Mouse (Mus musculus) heart, postnatal 36 days (tissue): Measurements from ENCODE around the gene Dusp2. TPM values are rescaled to one million over a fixed set of nuclear protein-coding genes. Genes with fewer than 3 reads are reported as not detected.
A peak's percentile ranks its signal among the peaks of the same experiment; 100 is the strongest.

ENCODE experiments used
- DNase-seq, 2 experiments: peaks; one replicate each; pipeline ENCODE4 v3.0.0; 2021 to 2022
- intact Hi-C: fragments of 180-260 bp; cut with DNase I; formaldehyde crosslinking; loops from one replicate; pipeline ENCODE4 v1.15.1; 2025
- total RNA-seq, 2 experiments: library from RNA; stranded (reverse); gene quantifications; 2 replicates each; pipeline ENCODE4 v1.2.3; 2021

Gene Dusp2
- total RNA-seq, 2 experiments from 2014 or later: 0.36 to 0.38 TPM

DNA sequence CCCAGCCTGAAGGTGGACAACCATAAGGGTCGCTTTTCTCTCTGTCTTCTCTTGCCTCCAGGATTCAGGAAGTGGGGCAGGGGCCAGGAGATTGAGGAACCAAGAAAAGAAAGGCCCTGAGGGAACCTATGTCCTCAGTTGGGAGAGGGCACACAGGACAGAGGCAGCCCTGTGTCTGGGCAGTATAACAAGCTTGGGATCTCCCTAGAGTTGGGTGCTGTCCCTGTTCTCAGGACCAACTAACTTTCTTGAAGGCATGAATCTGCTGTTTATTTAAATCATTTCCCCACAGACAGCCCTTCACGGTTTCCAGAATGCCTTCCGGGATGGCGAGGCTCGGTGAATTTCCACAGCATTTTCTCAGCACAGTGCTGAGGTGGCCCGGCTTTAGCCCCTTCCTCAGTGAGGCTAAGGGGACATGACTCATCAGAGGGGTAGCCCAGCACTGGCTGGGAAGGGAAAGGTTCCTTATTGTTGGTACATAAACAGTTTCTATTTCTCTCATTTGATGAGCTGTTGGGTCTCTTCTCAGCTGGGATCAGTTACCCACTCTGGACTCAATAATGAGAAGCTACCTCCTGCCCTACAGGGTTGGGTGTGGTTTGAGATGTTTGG is 13.2 kb upstream of the Dusp2 start:
- intact Hi-C loops: no loop called here
- DNase-seq: no peak

DNA sequence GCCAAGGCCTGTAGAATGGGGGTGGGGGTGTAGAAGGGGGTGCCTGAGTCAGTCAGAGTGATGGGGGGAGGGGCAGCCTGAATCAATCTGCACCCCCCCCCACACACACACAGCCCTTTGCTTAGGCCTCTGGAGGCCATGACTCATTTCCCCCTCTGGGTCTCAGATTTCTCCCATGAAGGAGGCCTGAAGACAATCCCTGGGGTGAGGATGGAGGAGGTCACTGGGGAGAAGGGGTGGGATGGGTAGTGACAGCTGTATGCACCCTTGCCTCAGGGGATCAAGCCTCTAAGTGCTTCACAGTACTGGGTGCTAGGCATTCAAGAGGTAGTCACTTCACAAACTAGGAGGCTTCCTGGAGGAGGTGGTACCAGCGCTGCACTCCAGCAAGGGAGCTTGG is 12.3 kb upstream of the Dusp2 start:
- intact Hi-C loops: no loop called here
- DNase-seq: no peak

DNA sequence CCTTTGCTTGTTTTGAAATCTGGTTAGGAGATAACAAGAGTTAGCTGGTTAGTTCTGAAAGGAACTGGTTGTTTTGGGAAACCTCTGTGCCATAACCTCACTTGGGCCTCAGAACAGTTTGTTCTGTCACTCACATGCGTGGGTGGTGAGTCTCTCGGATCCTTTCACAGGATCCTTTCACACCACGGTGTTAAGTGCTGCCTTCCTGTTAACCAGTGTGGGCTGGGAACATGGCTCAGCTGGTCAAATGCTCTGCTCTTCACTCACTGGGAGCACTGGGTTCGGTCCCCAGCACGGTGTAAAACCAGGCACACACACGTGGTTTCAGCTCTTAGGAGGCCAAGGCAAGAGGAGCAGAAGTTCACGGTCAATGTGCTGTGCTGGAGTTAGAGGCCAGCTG is 11.5 kb upstream of the Dusp2 start:
- DNase-seq: no peak
- intact Hi-C loops: no loop called here

DNA sequence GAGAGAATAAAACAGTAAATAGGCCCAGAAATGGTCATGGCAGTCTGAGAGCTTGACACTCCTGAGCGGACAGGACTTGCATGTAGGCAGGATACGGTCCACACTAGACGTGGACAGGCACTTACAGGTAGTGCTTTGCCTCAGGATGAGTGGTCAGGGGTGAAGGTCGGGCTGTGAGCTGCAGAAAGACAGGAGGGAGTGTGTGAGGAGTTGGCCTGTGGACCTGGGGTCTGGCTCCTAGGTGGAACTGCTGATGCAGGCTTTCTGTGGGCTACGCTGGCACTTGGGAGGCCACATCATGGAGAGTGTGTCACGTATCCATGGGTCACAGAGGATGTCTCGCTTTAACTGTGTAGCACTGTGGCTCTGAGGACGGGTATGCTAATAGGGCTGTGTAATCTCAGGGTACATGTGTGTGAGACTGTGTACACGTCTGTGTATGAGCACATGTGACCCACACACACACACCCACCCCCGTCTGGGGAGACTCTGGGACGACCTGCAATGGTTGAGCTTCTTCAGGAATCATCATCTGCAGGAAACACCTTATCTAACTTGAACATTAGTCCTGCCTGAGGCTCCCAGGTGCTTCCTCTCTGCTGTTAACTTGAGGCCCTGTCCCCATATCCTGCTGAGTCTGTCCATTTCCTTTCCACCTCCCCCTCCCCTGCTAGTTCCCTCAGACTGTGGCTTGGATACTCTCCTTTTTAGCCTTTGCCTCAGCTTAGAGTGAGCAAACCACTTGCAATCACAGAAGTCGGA is 7.7 kb upstream of the Dusp2 start:
- DNase-seq: no peak
- intact Hi-C loops: no loop called here

DNA sequence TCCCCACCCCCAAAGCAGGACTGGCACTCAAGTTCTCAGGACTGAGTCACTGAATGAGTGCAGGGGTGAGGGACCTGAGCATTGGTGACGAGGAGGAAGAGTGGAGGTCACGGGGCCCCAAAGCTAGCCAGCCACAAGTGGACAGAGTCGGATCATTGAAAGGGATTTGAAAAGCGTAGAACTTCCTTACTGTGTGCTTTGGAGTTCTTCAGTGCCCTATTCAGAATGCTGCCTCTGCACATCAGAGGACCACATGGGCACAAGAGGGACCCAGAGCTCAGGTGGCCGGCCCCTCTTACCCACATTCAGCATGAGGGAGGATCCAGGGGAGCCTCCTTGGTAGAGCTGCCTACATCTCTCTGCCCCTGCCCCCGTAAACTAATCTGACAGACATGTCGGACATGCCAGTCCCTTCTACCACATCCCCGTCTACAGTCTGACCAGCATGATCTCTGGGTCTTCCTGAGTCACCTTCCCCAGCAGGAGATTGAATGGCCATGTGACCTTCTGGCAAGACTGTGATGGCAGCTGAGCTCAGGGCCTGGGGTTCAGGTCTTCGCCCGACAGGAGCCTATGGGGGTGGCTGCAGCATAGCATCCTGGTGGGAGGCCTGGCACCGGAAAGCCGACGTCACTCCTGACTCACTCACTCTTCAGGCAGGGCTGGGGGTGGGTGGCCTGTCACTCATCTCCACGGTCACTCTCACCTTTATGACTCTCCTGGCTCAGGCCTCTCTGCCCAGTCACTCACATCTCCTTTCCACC is 3.0 kb upstream of the Dusp2 start:
- intact Hi-C loops: no loop called here
- DNase-seq: no peak

DNA sequence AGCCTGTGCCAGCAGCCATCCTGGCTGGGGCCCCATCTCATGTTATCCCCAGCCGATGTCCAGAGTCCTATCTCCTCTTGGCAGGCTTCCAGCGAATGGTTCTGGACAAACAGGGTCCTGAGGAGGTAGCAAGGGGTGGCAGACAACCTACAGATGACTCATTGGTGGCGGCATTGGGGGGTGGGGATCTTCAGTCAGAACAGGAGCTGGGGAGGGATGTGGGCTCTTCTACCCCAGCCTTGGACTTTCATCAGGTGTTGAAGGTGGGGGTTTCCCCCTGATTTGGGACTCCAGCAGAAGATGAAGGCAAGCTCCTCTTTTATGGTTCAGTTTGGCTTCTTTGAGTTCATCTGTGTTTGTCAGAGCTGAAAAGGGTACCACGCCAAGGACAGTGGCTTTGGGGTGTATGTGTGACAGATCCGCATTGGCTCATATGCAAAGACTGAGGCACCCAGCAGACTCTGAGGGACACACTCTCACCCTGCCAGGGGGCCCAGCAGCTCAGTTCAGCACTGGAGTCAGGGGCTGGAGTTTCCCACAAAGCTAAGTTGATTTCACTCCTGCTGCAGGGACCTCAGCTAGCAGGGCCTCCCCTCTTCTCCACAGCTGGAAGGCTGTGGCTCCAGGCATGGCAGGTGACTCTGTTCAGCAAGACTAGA is 1.9 kb upstream of the Dusp2 start:
- no peak for DNase-seq
- intact Hi-C loops: no loop called here

DNA sequence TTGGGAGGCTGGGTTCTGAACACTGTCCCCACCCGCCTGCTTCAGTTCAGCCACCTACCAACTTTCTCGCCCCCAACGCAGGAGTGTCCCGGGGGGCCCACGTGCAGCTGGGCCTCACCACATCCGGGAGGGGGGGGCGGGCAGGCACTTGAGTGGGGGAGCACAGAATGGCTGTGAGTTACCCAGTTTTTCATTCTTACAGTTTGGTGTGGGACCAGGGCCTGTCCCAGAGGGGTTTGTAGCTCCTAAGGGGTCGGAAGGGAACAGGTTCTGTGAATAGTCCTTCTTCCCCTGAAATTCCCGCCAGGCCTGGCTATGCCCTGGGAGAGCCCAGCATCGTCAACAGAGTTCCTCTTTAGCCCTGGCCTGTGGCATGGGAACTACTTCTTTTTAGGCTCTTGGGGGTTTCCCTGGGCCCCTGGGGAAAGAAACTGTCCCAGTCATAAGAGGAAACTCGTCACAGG is 849 bp upstream of the Dusp2 start:
- intact Hi-C loops: no loop called here
- peak in 1 of 2 experiments; percentile 22 for DNase-seq

DNA sequence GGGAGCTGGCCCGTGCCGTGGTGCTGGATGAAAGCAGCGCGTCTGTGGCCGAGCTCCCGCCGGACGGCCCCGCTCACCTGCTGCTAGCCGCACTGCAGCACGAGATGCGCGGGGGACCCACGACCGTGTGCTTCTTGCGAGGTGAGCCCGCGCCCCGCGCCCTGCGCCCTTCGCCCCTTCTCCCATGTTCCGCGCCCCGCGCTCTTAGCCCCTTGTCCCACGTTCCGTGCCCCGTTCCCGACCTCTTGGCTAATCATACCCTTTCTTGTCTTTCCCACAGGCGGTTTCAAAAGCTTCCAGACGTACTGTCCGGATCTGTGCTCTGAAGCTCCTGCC is 506 bp downstream of the Dusp2 start:
- no peak for DNase-seq
- intact Hi-C loops: no loop called here

DNA sequence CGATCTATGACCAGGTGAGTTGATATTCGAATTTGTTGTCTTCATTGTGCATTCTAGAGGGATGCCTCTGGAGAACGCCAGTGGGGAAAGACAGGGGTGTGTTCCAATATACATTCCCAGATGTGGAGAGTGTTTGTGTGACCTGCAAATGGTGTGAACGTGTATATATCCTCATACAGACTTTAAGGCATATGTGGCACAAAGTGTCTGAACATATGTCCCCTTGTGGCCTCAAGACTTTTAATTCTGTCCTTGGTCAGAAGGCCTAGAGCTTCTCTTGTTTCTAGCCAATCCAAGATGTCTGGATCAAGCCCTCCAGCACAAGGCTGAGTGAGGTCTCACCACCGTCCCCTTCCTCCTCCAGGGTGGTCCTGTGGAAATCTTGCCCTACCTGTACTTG is 926 bp downstream of the Dusp2 start:
- intact Hi-C loops: no loop called here
- no peak for DNase-seq

DNA sequence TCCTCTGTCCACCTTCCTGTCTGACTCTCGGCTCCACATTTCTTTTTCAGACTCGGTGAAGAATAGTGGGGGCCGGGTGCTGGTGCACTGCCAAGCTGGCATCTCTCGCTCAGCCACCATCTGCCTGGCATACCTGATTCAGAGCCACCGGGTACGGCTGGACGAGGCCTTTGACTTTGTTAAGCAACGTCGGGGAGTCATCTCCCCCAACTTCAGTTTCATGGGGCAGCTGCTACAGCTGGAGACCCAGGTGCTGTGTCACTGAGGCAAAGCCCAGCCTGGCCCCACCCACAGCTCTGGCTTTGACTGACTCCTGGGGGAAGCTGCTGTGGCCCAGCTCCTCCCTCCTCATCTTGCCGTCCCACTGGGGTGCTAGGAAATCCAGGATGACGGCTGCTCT is 1.6 kb downstream of the Dusp2 start:
- no peak for DNase-seq
- intact Hi-C loops: no loop called here

DNA sequence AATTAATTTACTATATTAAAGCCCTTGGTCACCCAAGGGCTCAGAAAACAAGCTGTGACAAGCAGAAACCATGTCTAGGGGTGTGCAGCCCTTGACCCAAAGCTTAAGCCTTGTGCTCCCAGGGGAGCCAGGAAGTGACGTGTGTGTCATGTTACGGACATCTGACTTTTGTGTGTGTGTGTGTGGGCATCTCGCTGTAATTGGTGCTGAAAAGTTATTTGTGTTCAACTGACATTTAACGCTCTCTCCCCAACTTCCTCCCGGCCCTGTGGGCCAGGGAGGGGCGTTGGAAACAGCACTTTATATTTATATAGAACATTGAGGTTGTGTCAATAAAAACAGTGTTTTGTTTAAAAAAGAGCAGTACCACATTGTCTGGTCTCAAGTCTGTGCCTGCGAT is 2.1 kb downstream of the Dusp2 start:
- no peak for DNase-seq
- intact Hi-C loops: no loop called here

DNA sequence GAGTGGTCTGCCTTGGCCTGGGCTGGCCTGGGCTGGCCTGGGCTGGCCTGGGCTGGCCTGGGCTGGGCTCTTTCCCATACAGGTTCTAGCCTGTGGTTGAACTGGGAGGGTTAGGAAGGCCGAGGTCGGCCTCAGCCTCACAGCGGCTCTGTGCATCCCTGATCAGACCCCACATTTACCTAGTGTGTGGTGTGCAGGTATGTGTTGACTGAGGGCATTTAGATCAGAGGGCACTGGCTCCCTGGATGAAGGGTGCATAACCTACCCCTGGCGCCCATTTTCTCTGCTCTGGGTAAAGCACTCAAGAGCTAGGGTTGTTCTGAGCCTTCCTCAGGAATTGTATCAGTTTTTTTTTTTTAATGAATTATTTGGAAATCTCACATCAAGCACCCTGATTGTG is 2.5 kb downstream of the Dusp2 start, which contains the start of gene Astl:
Gene Astl, plus strand, starts transcription at position 224 of the 400 bp plus-strand sequence.
- intact Hi-C loops: no loop called here
- no peak for DNase-seq

DNA sequence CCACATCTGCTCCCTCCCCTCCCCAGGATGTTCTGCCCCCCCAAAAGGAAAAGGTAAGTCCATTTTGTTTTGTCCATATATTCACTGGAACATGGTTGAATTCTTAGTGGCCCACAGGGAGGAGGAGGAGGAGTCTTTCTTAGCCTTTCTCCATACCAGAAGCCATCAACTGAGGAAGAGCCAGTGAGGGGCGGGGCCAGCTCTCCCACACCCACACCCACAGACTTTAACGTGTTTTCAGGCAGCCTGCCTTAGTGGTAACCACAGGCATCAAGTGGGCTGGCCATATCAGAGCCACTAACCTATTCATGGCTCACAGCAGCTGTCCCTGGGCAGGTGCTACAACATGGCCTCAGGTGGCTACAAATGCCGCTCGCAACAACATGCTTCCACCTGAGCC is 2.9 kb downstream of the Dusp2 start:
- intact Hi-C loops: no loop called here
- no peak for DNase-seq

DNA sequence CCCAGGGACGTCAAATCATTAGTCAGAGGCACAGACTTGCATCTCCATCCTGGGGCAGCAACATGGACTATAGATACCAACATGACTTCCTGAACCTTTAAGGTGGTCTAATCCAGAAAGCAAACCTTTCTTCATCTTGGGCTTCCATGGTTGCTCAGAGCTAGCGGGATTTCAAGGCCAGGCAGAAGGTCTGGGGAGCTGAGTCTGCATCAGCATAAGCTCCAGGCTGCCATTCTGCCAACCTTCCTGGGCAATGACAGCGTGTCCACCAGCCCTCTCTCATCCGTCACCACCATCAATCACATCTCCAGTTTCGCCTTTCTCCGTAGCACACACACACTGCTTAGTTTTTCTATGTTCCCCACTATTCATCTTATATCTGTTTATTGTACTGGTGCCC is 3.3 kb downstream of the Dusp2 start:
- intact Hi-C loops: no loop called here

DNA sequence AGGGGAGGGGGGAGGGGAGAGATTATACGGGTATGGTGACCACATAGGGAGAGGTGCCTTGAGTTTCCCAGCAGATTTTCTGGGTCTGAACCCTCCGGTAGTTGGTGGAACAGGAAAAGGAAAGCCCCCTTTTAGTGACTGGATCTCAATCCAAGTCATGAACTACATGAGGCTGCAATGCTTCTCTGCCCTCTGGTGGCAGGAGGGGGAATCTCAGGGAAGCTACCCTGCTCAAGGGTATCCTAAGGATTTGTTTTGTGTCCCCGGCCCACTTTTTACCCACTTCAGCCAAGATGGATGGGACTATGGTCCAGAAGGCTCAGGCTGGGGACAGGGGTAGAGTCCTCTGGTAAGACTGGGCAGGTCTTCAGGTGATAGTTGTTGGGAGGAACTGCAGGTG is 5.2 kb downstream of the Dusp2 start:
- DNase-seq: peak; percentile 56 to 71
- intact Hi-C loops: loop anchor here (2.0 kb wide), 3 partner anchors 32 to 176 kb away; no protein-coding TSS in a partner anchor

More for the DNA sequence above, 3.3 kb downstream of the Dusp2 start:
- no peak for DNase-seq

DNA sequence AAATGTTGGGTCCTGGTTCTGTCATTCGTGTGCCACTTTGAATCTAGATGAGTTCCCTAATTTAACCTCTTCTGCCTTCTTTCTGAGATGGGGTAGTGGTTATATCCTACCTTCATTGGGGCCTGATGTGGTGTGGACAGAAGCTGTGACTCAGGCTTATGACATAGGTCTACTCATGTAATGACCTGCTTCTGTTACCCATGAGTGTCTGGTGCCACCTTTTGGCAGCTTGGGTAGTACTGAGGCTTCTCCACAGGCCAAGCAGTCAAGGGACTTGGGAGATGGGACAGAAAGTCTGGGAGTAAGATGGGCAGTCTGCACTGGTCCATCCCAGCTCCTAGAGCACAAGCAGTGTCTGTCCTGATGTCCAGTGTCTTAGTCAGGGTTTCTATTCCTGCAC is 10.4 kb downstream of the Dusp2 start:
- no peak for DNase-seq
- intact Hi-C loops: no loop called here

DNA sequence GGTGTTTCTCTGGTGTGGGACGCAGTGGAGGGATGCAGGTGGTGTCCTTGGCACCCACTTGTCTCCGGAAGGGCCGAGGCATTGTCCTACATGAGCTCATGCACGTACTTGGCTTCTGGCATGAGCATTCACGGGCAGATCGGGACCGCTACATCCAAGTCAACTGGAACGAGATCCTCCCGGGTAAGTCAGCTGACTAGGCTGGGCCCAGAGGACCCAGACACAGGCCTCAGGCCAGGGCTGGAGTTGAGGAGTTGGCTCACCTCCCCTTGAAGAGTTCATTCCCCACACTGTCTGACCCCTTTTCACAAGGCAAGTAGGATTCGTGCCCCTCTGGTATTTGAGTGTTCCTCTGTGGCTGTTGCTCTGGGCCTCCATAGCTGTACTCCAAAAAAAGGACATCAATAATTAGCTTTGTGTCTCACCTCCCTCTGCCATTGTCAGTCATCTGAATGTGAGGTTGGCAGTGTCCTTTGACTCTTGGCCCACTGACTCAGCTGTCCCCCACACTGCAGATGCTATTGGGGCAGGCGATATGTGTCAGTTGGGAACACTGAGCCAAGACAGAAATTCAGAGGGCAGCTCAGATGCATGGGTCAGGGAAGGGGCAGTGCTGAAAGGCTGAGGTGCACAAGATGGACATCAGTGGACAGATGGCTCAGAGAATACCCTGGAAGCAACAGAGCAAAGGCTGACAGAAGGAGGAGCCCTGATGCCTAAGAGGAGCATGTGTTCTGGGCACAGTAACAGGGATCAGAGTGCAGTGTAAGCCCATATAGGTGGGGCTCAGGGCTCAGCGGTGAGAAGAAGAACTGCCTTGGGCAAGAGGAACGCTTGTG is 11.4 kb downstream of the Dusp2 start:
- DNase-seq: no peak
- intact Hi-C loops: no loop called here

DNA sequence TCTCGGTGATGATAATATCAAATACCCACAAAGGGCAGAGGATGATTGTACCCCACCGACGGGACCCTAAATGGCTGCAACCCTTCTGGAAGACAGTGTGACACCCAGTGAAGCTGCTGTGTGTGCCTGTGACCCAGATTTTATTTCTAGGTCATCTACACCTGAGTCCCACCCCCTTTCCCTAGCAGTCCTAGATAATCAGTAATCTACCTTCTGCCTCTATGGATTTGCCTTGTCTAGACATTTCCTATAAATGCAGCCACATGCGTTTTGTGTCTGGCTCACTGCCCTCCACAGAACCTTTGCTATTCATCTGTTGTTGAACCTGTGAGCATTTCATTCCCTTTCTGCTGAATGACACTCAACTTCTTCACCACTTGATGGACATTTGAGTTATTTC is 17.9 kb downstream of the Dusp2 start:
- DNase-seq: no peak
- intact Hi-C loops: no loop called here

DNA sequence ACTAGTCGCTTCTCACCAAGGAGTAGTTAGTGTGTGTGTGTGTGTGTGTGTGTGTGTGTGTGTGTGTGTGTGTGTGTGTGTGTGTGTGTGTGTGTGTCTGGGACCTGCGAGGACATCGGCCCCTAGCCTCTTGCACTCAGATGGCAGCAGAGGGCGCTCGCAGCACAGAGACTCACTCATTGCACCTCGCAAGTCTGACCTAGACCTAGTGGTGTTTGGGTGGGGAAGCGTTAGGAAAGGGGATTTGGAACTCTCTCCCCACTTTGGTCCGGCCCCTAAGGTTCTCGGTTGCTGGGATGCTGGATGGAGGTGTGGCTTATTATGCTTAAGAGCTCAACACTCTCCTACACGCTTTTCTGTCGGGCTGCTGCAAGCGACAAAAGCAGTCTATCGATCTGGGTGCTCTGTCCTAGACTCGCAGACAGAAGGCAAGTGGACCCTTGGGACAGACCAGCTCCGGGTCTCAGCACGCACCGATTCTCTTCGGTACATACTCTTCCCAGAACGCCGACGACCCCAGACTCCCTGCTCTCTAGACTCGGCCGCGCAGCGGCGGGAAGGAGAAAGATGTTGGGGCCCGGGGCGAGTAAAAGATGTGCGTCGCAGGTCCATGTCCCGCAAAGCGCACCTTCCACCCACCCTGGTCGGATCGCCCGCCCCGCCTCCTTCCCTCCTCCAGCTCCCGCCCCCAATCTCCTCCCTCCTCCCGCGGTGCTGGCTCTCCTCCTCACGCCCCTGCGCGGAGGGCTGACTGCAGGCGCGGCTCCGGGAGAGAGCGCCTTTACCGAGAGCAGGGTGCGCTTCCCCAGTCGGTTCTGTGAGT is 26.7 kb downstream of the Dusp2 start, which contains the start of gene Adra2b:
Gene Adra2b, plus strand, starts transcription at position 750 of the 823 bp plus-strand sequence.
- intact Hi-C loops: loop anchor here (1.0 to 5.0 kb wide), 3 partner anchors 68 to 195 kb away; no protein-coding TSS in a partner anchor

More for the DNA sequence above, 26.7 kb downstream of the Dusp2 start, which contains the start of gene Adra2b:
- peak; percentile 82 to 87 for DNase-seq
